Mouse (Mus musculus): ENCODE measurements around the gene Glis3. TPM values are rescaled to one million over a fixed set of nuclear protein-coding genes. Genes with fewer than 3 reads are reported as not detected.

Gene Glis3
- polyA plus RNA-seq, 1 experiment from 2014 or later = 0.15 TPM

GRCm38 (mm10) chr19:28477326-28477863, 202.5 kb downstream of the Glis3 start:
- no peaks in the 10 kb centered on the region for H3K27me3 ChIP-seq
- no peak overlapping the region for H3K9ac ChIP-seq
- H3K9me3 ChIP-seq (replicated peaks) = no peaks in the 10 kb centered on the region
- no peaks in the 10 kb centered on the region for H3K36me3 ChIP-seq (replicated peaks)
- H3K4me1 ChIP-seq (replicated peaks) = no peaks in the 10 kb centered on the region
- no peak overlapping the region for H3K4me2 ChIP-seq
- WGBS (ENCODE audit: insufficient replicate concordance) = 51% methylated on average over 6 of the region's 6 CpGs
- H3K27ac ChIP-seq (replicated peaks) = no peak overlapping the region
- ATAC-seq (ENCODE audit: insufficient read depth) = no peak
- H3K4me3 ChIP-seq (replicated peaks) = no peak overlapping the region

GRCm38 (mm10) chr19:28473621-28474020, 206.3 kb downstream of the Glis3 start:
- Histone ChIP-seq H3K4me2 (no peak overlapping the region), H3K36me3 (replicated peaks) (no peaks in the 10 kb centered on the region), H3K27ac (replicated peaks) (no peak overlapping the region), H3K27me3 (no peaks in the 10 kb centered on the region), H3K9ac (no peak overlapping the region), H3K4me1 (replicated peaks) (no peaks in the 10 kb centered on the region), H3K9me3 (replicated peaks) (no peaks in the 10 kb centered on the region), H3K4me3 (replicated peaks) (no peak overlapping the region)
- WGBS (ENCODE audit: insufficient replicate concordance) = 60% methylated on average over 5 of the region's 5 CpGs
- no peak for ATAC-seq (ENCODE audit: insufficient read depth)

- Histone ChIP-seq H3K27ac (replicated peaks) (no peak overlapping the region), H3K27me3 (no peaks in the 10 kb centered on the region), H3K4me2 (no peak overlapping the region), H3K4me1 (replicated peaks) (no peaks in the 10 kb centered on the region), H3K36me3 (replicated peaks) (no peaks in the 10 kb centered on the region), H3K9ac (no peak overlapping the region), H3K4me3 (replicated peaks) (no peak overlapping the region), H3K9me3 (replicated peaks) (no peaks in the 10 kb centered on the region)
- no peak for ATAC-seq (ENCODE audit: insufficient read depth)
- WGBS (ENCODE audit: insufficient replicate concordance) = 61% methylated on average over 5 of the region's 8 CpGs
These were observed 208.7 kb downstream of the Glis3 start for GRCm38 (mm10) chr19:28471144-28471543.

GRCm38 (mm10) chr19:28465779-28466178, 214.1 kb downstream of the Glis3 start:
- H3K4me2 ChIP-seq = no peak overlapping the region
- no peak overlapping the region for H3K9ac ChIP-seq
- WGBS (ENCODE audit: insufficient replicate concordance) = 50% methylated on average over 5 of the region's 5 CpGs
- no peaks in the 10 kb centered on the region for H3K9me3 ChIP-seq (replicated peaks)
- H3K36me3 ChIP-seq (replicated peaks) = no peaks in the 10 kb centered on the region
- H3K27ac ChIP-seq (replicated peaks) = no peak overlapping the region
- no peaks in the 10 kb centered on the region for H3K4me1 ChIP-seq (replicated peaks)
- no peak overlapping the region for H3K4me3 ChIP-seq (replicated peaks)
- H3K27me3 ChIP-seq = no peaks in the 10 kb centered on the region
- no peak for ATAC-seq (ENCODE audit: insufficient read depth)

- no peak overlapping the region for H3K27ac ChIP-seq (replicated peaks)
These were observed 225.5 kb downstream of the Glis3 start for GRCm38 (mm10) chr19:28454331-28454730.

GRCm38 (mm10) chr19:28452951-28453520, 226.8 kb downstream of the Glis3 start:
- no peaks in the 10 kb centered on the region for H3K4me1 ChIP-seq (replicated peaks)
- H3K9ac ChIP-seq = no peak overlapping the region
- no peak for ATAC-seq (ENCODE audit: insufficient read depth)
- H3K36me3 ChIP-seq (replicated peaks) = no peaks in the 10 kb centered on the region
- H3K27ac ChIP-seq (replicated peaks) = no peak overlapping the region
- H3K4me2 ChIP-seq = no peak overlapping the region
- no peak overlapping the region for H3K4me3 ChIP-seq (replicated peaks)
- WGBS (ENCODE audit: insufficient replicate concordance) = 71% methylated on average over 12 of the region's 12 CpGs
- H3K9me3 ChIP-seq (replicated peaks) = no peaks in the 10 kb centered on the region
- no peaks in the 10 kb centered on the region for H3K27me3 ChIP-seq

More at GRCm38 (mm10) chr19:28454331-28454730, 225.5 kb downstream of the Glis3 start:
- no peak for ATAC-seq (ENCODE audit: insufficient read depth)
- Histone ChIP-seq H3K9me3 (replicated peaks) (no peaks in the 10 kb centered on the region), H3K4me3 (replicated peaks) (no peak overlapping the region), H3K27me3 (no peaks in the 10 kb centered on the region), H3K36me3 (replicated peaks) (no peaks in the 10 kb centered on the region), H3K9ac (no peak overlapping the region), H3K4me2 (no peak overlapping the region), H3K4me1 (replicated peaks) (no peaks in the 10 kb centered on the region)
- WGBS (ENCODE audit: insufficient replicate concordance) = 67% methylated on average over 8 of the region's 8 CpGs

- Histone ChIP-seq H3K36me3 (replicated peaks) (no peaks in the 10 kb centered on the region), H3K27me3 (no peaks in the 10 kb centered on the region), H3K4me1 (replicated peaks) (no peaks in the 10 kb centered on the region), H3K4me2 (no peak overlapping the region), H3K27ac (replicated peaks) (no peak overlapping the region), H3K9me3 (replicated peaks) (no peaks in the 10 kb centered on the region), H3K9ac (no peak overlapping the region), H3K4me3 (replicated peaks) (no peak overlapping the region)
- ATAC-seq (ENCODE audit: insufficient read depth) = no peak
- 69% methylated on average over 4 of the region's 4 CpGs for WGBS (ENCODE audit: insufficient replicate concordance)
These were observed 231.1 kb downstream of the Glis3 start for GRCm38 (mm10) chr19:28448811-28449210.

- 63% methylated on average over 4 of the region's 4 CpGs for WGBS (ENCODE audit: insufficient replicate concordance)
- Histone ChIP-seq H3K4me1 (replicated peaks) (no peaks in the 10 kb centered on the region), H3K27me3 (no peaks in the 10 kb centered on the region), H3K9me3 (replicated peaks) (no peaks in the 10 kb centered on the region), H3K4me2 (no peak overlapping the region), H3K27ac (replicated peaks) (no peak overlapping the region), H3K36me3 (replicated peaks) (no peaks in the 10 kb centered on the region), H3K4me3 (replicated peaks) (no peak overlapping the region), H3K9ac (no peak overlapping the region)
- no peak for ATAC-seq (ENCODE audit: insufficient read depth)
These were observed 237.7 kb downstream of the Glis3 start for GRCm38 (mm10) chr19:28442161-28442560.

GRCm38 (mm10) chr19:28436457-28437148, 243.3 kb downstream of the Glis3 start:
- H3K4me1 ChIP-seq (replicated peaks) = no peaks in the 10 kb centered on the region
- H3K4me3 ChIP-seq (replicated peaks) = no peak overlapping the region
- H3K9me3 ChIP-seq (replicated peaks) = no peaks in the 10 kb centered on the region
- H3K36me3 ChIP-seq (replicated peaks) = no peaks in the 10 kb centered on the region
- H3K4me2 ChIP-seq = no peak overlapping the region
- 58% methylated on average over 12 of the region's 12 CpGs for WGBS (ENCODE audit: insufficient replicate concordance)
- H3K9ac ChIP-seq = no peak overlapping the region
- no peak overlapping the region for H3K27ac ChIP-seq (replicated peaks)
- ATAC-seq (ENCODE audit: insufficient read depth) = no peak
- no peaks in the 10 kb centered on the region for H3K27me3 ChIP-seq

- H3K27ac ChIP-seq (replicated peaks) = no peak overlapping the region
- no peaks in the 10 kb centered on the region for H3K36me3 ChIP-seq (replicated peaks)
- no peak overlapping the region for H3K9ac ChIP-seq
- H3K27me3 ChIP-seq = no peaks in the 10 kb centered on the region
- no peaks in the 10 kb centered on the region for H3K4me1 ChIP-seq (replicated peaks)
- no peak for ATAC-seq (ENCODE audit: insufficient read depth)
- 39% methylated on average over 6 of the region's 6 CpGs for WGBS (ENCODE audit: insufficient replicate concordance)
- H3K9me3 ChIP-seq (replicated peaks) = no peaks in the 10 kb centered on the region
- no peak overlapping the region for H3K4me2 ChIP-seq
- H3K4me3 ChIP-seq (replicated peaks) = no peak overlapping the region
These were observed 251.6 kb downstream of the Glis3 start for GRCm38 (mm10) chr19:28428220-28428816.

- Histone ChIP-seq H3K4me2 (no peak overlapping the region), H3K4me1 (replicated peaks) (no peaks in the 10 kb centered on the region), H3K9ac (no peak overlapping the region), H3K27ac (replicated peaks) (no peak overlapping the region), H3K36me3 (replicated peaks) (no peaks in the 10 kb centered on the region), H3K9me3 (replicated peaks) (no peaks in the 10 kb centered on the region), H3K27me3 (no peaks in the 10 kb centered on the region), H3K4me3 (replicated peaks) (no peak overlapping the region)
- ATAC-seq (ENCODE audit: insufficient read depth) = no peak
- 23% methylated on average over 5 of the region's 5 CpGs for WGBS (ENCODE audit: insufficient replicate concordance)
These were observed 255.7 kb downstream of the Glis3 start for GRCm38 (mm10) chr19:28424180-28424579.
